Mouse (Mus musculus): ENCODE data around the gene Gm21258. TPM values are rescaled to one million over a fixed set of nuclear protein-coding genes. Genes with fewer than 3 reads are reported as not detected.
"Not testable (repeated sequence)": the region's sequence is repeated elsewhere in the genome, so short reads cannot be mapped to it uniquely, and the experiment has no call there.

Gene Gm21258
- polyA plus RNA-seq (2015; fragmentation: Nextera tagmentation; extraction: Ambion mirVana): not detected in 2 replicates

DNA sequence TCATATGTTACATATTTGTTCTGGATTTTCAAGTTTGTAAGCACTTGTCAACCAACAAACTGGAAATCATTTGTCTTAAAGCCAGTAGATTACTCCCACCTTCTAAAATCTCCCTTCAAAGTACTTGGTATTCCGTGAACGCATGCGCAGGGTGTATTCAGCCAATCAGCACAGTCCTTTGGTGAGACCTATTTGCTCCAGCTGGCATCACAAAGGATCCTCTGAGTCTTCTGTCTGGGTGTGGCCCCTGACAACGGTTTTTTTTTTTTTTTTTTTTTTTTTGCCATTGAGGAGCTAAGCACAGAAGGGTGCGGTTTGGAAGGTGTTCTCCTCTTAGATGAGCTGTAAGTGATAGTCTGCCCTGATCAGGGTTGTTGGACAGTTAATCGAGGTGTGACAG lies at the start of gene Gm21258:
Gene Gm21258, plus strand, starts transcription at position 301 of the 400 bp plus-strand sequence.
- not testable (repeated sequence) for DNase-seq (ENCODE audit: low spot score)

All from thymus, postnatal 0 days (tissue).